Mouse (Mus musculus): ENCODE data around the gene Gm14435. TPM values are rescaled to one million over a fixed set of nuclear protein-coding genes. Genes with fewer than 3 reads are reported as not detected.
"Not testable (repeated sequence)": the region's sequence is repeated elsewhere in the genome, so short reads cannot be mapped to it uniquely, and the experiment has no call there.

Gene Gm14435
- polyA plus RNA-seq (2012; ENCODE audit: insufficient read depth, insufficient read length, low replicate concordance, missing spikeins): not detected in 2 replicates

DNA sequence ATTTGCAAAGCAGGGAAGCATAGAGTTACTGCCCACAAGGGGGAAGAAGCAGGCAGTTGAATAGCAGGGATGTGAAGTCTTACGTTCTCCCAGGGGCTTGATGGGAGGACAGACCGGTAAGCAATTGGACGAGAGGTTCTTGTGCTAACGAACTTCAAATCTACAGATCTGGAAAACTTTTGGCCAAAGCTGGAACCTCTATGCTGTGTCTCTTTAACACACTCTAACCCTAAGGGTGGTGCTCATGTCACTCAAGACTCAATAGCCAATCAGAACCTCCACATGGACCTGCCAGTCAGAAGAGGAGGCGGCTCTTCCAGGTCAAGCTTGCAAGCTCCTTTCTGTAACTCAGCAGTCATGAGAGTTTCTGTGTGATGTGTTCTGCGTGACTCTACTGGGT is at the start of gene Gm14435:
TSS of gene Gm14435 (plus strand) at position 301 of the 400 bp plus-strand sequence.
- WGBS: no CpG with 5 or more reads among the region's 6 CpGs
- H3K27ac ChIP-seq (ENCODE audit: insufficient read depth, low read depth, low read length); H3K4me3 ChIP-seq (ENCODE audit: insufficient read depth, low read depth, low read length); H3K4me1 ChIP-seq (ENCODE audit: control insufficient read depth, insufficient read depth, low read length): not testable (repeated sequence)

Other genes with a start within 250 kb of the Gm14435 start
- not detected in 2 replicates for gene 2210418O10Rik, start 197.0 kb upstream of the Gm14435 start, polyA plus RNA-seq (2012; ENCODE audit: insufficient read depth, insufficient read length, low replicate concordance, missing spikeins)
- not detected in 2 replicates for gene Gm11009, start 104.1 kb upstream of the Gm14435 start, polyA plus RNA-seq (2012; ENCODE audit: insufficient read depth, insufficient read length, low replicate concordance, missing spikeins)
- gene Gm14434, start 63.2 kb downstream of the Gm14435 start, polyA plus RNA-seq (2012; ENCODE audit: insufficient read depth, insufficient read length, low replicate concordance, missing spikeins): not detected in 2 replicates
- gene Zfp967, start 97.5 kb downstream of the Gm14435 start, polyA plus RNA-seq (2012; ENCODE audit: insufficient read depth, insufficient read length, low replicate concordance, missing spikeins): not detected in 2 replicates
- not detected in 2 replicates for gene Gm14308, start 212.8 kb downstream of the Gm14435 start, polyA plus RNA-seq (2012; ENCODE audit: insufficient read depth, insufficient read length, low replicate concordance, missing spikeins)
- gene Zfp973, start 246.9 kb downstream of the Gm14435 start, polyA plus RNA-seq (2012; ENCODE audit: insufficient read depth, insufficient read length, low replicate concordance, missing spikeins): not detected in 2 replicates